Mouse (Mus musculus) C2C12 (cell line): Measurements from ENCODE around the gene Magi1. TPM values are rescaled to one million over a fixed set of nuclear protein-coding genes. Genes with fewer than 3 reads are reported as not detected.

Source experiments
- H3K27me3 ChIP-seq: one replicate; pipeline ENCODE4 v1.6.1; 2011; ENCODE audit not compliant: control insufficient read depth, insufficient read depth, insufficient read length
- H3K36me3 ChIP-seq: one replicate; pipeline ENCODE4 v1.6.1; 2011; ENCODE audit not compliant: control insufficient read depth, insufficient read depth
- H3K4me3 ChIP-seq: one replicate; pipeline ENCODE4 v1.5.1; 2011; ENCODE audit warnings: mild to moderate bottlenecking, control low read depth; ENCODE audit not compliant: poor library complexity, insufficient read depth, severe bottlenecking
- H3K79me2 ChIP-seq: one replicate; pipeline ENCODE4 v1.6.1; 2011; ENCODE audit not compliant: control insufficient read depth, insufficient read depth
- H3K79me3 ChIP-seq: one replicate; pipeline ENCODE4 v1.6.1; 2011; ENCODE audit warnings: low read depth, control low read depth
- H3ac ChIP-seq: one replicate; pipeline ENCODE3; 2011; ENCODE audit warnings: low read depth; ENCODE audit not compliant: control insufficient read depth, insufficient read length
- CEBPB ChIP-seq: IDR thresholded peaks from one replicate; pipeline ENCODE4 v1.6.1; 2011; ENCODE audit warnings: low read depth, mild to moderate bottlenecking, control low read depth, moderate library complexity
- CTCF ChIP-seq: IDR thresholded peaks from one replicate; pipeline ENCODE4 v1.5.1; 2011; ENCODE audit not compliant: control insufficient read depth, insufficient read depth, insufficient read length
- FOSL1 ChIP-seq: IDR thresholded peaks from one replicate; pipeline ENCODE4 v1.8.0; 2011; ENCODE audit warnings: mild to moderate bottlenecking, low read length; ENCODE audit not compliant: poor library complexity, insufficient read depth, severe bottlenecking
- MAX ChIP-seq: IDR thresholded peaks from one replicate; pipeline ENCODE4 v1.6.1; 2011; ENCODE audit warnings: mild to moderate bottlenecking, control low read depth
- MYOD1 ChIP-seq: IDR thresholded peaks from one replicate; pipeline ENCODE4 v1.6.1; 2011; ENCODE audit warnings: low read depth; ENCODE audit not compliant: control insufficient read depth, insufficient read length
- MYOG ChIP-seq: IDR thresholded peaks from one replicate; pipeline ENCODE4 v1.6.1; 2011; ENCODE audit not compliant: control insufficient read depth, insufficient read length; ENCODE audit errors: extremely low read depth
- USF1 ChIP-seq: IDR thresholded peaks from one replicate; pipeline ENCODE4 v1.6.1; 2011; ENCODE audit warnings: low read depth, mild to moderate bottlenecking, control low read depth, moderate library complexity
- polyA plus RNA-seq: library from polyadenylated mRNA; unstranded; fragments of >200 nt; fragmentation: generic; extraction: Trizol; gene quantifications from one replicate; pipeline ENCODE4 v1.2.1, GENCODE M21; 2012; ENCODE audit warnings: missing spikeins

The Magi1 gene
- polyA plus RNA-seq, 1 experiment = 3.8 TPM

- no peak overlapping the region for H3ac ChIP-seq
Observed at GRCm38 (mm10) chr6:93627200-93627599, 656.5 kb downstream of the Magi1 start.

More at GRCm38 (mm10) chr6:93627200-93627599, 656.5 kb downstream of the Magi1 start:
- Histone ChIP-seq H3K79me2 (no peaks in the 10 kb centered on the region), H3K27me3 (no peaks in the 10 kb centered on the region), H3K4me3 (no peak overlapping the region), H3K36me3 (no peaks in the 10 kb centered on the region), H3K79me3 (no peaks in the 10 kb centered on the region)
- TF ChIP-seq FOSL1 = no peak
- no peak for TF ChIP-seq CEBPB
- TF ChIP-seq MYOD1 = no peak
- no peak for TF ChIP-seq USF1
- no peak for TF ChIP-seq CTCF
- TF ChIP-seq MYOG = no peak
- no peak for TF ChIP-seq MAX

Other genes starting within 250 kb of the Magi1 start
- gene Slc25a26, start 216.4 kb upstream of the Magi1 start, polyA plus RNA-seq = 4.6 TPM